Mouse (Mus musculus) midbrain, embryonic 11.5 days (tissue): Measurements from ENCODE around the gene Klc2. TPM values are rescaled to one million over a fixed set of nuclear protein-coding genes. Genes with fewer than 3 reads are reported as not detected.
"Not testable (repeated sequence)": the region's sequence is repeated elsewhere in the genome, so short reads cannot be mapped to it uniquely, and the experiment has no call there.

Experiments used
- ATAC-seq: fragments of 200-750 bp; cut with Nextera tagmentation; 2 replicates; pipeline ENCODE4 v1.8.0; 2017; ENCODE audit warnings: moderate TSS enrichment, moderate library complexity; ENCODE audit not compliant: low FRiP score
- DNase-seq: peaks from one replicate; pipeline ENCODE4 v3.0.0; 2015; ENCODE audit warnings: low spot score; ENCODE audit errors: missing footprints
- H3K27ac ChIP-seq: fragments of 300-500 bp; sonication (generic); 2 replicates; pipeline ENCODE4 v1.5.1; 2014; ENCODE audit warnings: low read depth, low read length
- H3K27me3 ChIP-seq: fragments of 300-500 bp; sonication (generic); 2 replicates; pipeline ENCODE4 v1.6.1; 2014; ENCODE audit warnings: mild to moderate bottlenecking, low read length, moderate library complexity, mixed read lengths; ENCODE audit not compliant: control insufficient read depth, insufficient read depth
- H3K36me3 ChIP-seq: fragments of 300-500 bp; sonication (generic); 2 replicates; pipeline ENCODE4 v1.6.1; 2014; ENCODE audit warnings: mild to moderate bottlenecking, low read length, moderate library complexity, mixed read lengths; ENCODE audit not compliant: control insufficient read depth, insufficient read depth
- H3K4me1 ChIP-seq: fragments of 300-500 bp; sonication (generic); 2 replicates; pipeline ENCODE4 v1.6.1; 2014; ENCODE audit warnings: low read length; ENCODE audit not compliant: control insufficient read depth, insufficient read depth
- H3K4me2 ChIP-seq: fragments of 300-500 bp; sonication (generic); 2 replicates; pipeline ENCODE4 v1.6.1; 2014; ENCODE audit warnings: mild to moderate bottlenecking, moderate library complexity
- H3K4me3 ChIP-seq: fragments of 300-500 bp; sonication (generic); 2 replicates; pipeline ENCODE4 v1.5.1; 2014; ENCODE audit warnings: low read depth, low read length
- H3K9ac ChIP-seq: fragments of 300-500 bp; sonication (generic); 2 replicates; pipeline ENCODE4 v1.6.1; 2014; ENCODE audit warnings: low read length
- H3K9me3 ChIP-seq: fragments of 300-500 bp; sonication (generic); 2 replicates; pipeline ENCODE4 v1.6.1; 2016; ENCODE audit warnings: low read length; ENCODE audit not compliant: control insufficient read depth
- WGBS: fragments of 180-500 bp; shearing (Covaris S2); extraction: QIAGEN DNeasy Blood & Tissue Kit; methylation state at CpG from one replicate; pipeline ENCODE4 v1.1.7; 2014; 5-methylcytosine and 5-hydroxymethylcytosine counted together
- polyA plus RNA-seq: library from polyadenylated mRNA; unstranded; fragments of >200 nt; fragmentation: Nextera tagmentation; extraction: Ambion mirVana; gene quantifications from 2 replicates; pipeline ENCODE4 v1.2.1, GENCODE M21; 2014

Klc2 gene
- polyA plus RNA-seq, 1 experiment from 2014 or later, result 25.0 TPM

DNA sequence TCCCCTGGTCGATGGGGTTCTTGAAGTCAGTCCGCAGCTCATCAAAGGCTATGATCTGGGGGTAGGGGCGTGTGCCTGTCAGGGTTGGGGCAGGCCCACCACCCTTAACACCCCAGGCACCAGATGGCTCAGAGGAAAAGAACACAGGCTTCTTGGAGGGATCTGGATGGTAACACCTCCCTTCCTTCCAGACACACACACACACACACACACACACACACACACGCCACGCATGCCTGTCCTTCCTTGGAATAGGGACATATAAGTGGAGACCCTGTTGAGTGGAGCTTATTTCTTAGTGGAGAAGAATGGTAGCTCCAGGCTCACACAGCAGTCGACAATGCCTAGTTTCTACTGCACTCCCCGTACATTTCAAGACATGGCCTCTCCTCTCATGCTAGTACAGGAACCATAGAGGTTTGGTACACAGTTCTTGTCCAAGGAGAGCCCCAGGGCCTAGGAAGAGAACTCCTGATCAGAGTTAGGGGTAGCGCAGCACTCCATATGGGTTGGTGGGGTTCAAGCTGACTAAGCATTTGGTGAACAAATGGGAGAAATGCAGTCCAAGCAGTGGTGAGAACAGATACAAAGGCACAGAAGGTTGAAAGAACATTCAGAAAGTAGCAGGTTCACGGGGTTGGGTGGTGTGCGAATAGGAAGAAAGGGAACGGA lies 23.5 kb downstream of the Klc2 start:
- no peaks in the 10 kb centered on the region for H3K9me3 ChIP-seq
- no peak for ATAC-seq
- no peak overlapping the region for H3K27ac ChIP-seq
- peak overlapping the region; percentile 99 for H3K4me2 ChIP-seq
- no peak overlapping the region for H3K9ac ChIP-seq
- H3K27me3 ChIP-seq, result no peaks in the 10 kb centered on the region
- H3K4me3 ChIP-seq, result peak overlapping the region; percentile 12; the same call in 1 of the 2 replicates
- WGBS, result 40% methylated on average over 11 of the region's 11 CpGs
- H3K36me3 ChIP-seq, result peaks cover 7% of the 10 kb centered on the region; the same call in 1 of the 2 replicates
- H3K4me1 ChIP-seq, result peaks cover 48% of the 10 kb centered on the region
- peak; percentile 90 for DNase-seq

DNA sequence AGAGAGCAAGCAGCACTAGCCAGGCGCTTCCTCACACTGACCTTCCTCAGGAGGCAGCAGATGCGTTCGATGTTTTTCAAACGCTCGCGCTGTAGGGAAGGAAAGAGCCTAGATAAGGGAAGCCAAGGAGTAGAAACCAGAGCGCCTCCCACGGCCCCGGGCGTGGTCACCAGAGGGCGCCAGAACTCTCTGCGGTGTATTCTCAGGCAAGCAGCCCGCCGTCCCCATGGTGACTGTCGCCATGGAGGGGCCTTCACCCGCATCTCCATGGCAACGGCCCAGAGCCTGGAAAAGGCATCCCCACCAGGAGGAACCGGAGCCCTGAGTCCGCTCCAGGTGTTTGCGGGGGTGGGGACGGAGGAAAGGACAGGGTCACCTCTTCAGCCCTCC lies 24.1 kb downstream of the Klc2 start:
- Histone ChIP-seq H3K27ac (no peak overlapping the region), H3K4me2 (peak overlapping the region; percentile 99), H3K9me3 (no peaks in the 10 kb centered on the region), H3K27me3 (no peaks in the 10 kb centered on the region), H3K4me3 (peak overlapping the region; percentile 1; the same call in 1 of the 2 replicates), H3K4me1 (peaks cover 51% of the 10 kb centered on the region), H3K9ac (no peak overlapping the region), H3K36me3 (peaks cover 5% of the 10 kb centered on the region; the same call in 1 of the 2 replicates)
- DNase-seq (peak; percentile 100), ATAC-seq (peak; percentile 74)
- WGBS, result under 1% methylated on average over 21 of the region's 21 CpGs

DNA sequence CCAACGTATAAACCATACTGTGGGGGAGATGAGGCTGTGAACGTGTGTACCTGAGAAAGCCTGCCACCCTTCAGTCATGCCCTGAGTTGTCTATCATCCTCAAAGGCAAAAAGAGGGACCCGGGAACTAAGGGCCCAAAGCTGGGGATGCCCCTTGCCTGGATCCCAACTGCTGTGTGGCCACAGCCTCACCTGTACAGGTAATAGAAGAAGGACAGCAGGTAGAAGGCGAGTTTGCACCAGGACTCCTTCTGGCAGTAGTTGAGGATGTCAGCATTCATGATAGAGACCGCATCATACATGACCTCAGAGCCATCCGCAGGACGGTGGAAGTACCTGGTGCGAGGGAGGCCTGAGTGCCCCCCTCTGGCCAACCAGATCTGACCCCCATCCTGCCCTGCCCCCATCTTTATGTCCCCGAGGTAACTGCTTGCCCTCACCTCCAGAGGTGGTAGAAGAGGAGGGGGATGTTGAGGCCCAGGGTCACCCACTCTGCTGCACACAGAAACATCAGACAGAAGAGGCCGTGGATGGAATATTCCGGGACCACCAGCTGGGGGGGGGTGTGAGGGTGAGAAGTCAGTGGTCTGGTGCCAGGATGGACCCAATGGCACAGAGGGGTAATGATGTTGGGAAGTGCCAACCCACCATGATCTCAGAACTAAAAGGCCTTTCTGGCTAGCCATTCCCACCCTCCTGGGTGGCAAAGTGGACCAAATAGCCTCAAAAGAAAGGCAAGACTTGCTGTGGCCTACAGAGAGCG lies 24.7 kb downstream of the Klc2 start:
- peak; percentile 1; the same call in 1 of the 2 replicates for ATAC-seq

DNA sequence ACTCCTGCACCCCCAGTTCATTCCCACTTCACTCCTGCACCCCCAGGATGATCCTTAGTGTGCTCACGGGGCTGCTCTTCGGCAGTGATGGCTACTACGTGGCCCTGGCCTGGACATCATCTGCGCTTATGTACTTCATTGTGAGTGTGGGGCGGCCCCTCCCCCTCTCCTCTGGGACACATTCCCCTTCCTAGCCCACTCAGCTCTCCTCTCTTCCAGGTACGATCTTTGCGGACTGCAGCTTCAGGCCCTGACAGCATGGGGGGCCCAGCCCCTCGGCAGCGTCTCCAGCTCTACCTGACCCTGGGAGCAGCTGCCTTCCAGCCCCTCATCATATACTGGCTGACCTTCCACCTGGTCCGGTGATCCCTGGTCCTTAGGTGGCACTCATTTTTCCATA lies 26.3 kb downstream of the Klc2 start:
- no peak overlapping the region for H3K4me2 ChIP-seq
- no peaks in the 10 kb centered on the region for H3K27me3 ChIP-seq
- DNase-seq, result no peak
- H3K9me3 ChIP-seq, result no peaks in the 10 kb centered on the region
- WGBS, result 89% methylated on average over 10 of the region's 10 CpGs
- no peak overlapping the region for H3K4me3 ChIP-seq
- H3K4me1 ChIP-seq, result peaks cover 43% of the 10 kb centered on the region
- H3K9ac ChIP-seq, result no peak overlapping the region
- no peak overlapping the region for H3K27ac ChIP-seq
- ATAC-seq, result no peak
- peaks cover 5% of the 10 kb centered on the region; the same call in 1 of the 2 replicates for H3K36me3 ChIP-seq

More for the DNA sequence above, 24.7 kb downstream of the Klc2 start:
- no peaks in the 10 kb centered on the region for H3K27me3 ChIP-seq
- peak; percentile 87 for DNase-seq
- peaks cover 5% of the 10 kb centered on the region; the same call in 1 of the 2 replicates for H3K36me3 ChIP-seq
- H3K4me1 ChIP-seq, result peaks cover 51% of the 10 kb centered on the region
- H3K9me3 ChIP-seq, result no peaks in the 10 kb centered on the region
- 73% methylated on average over 12 of the region's 12 CpGs for WGBS
- no peak overlapping the region for H3K4me2 ChIP-seq
- H3K9ac ChIP-seq, result no peak overlapping the region
- no peak overlapping the region for H3K27ac ChIP-seq
- no peak overlapping the region for H3K4me3 ChIP-seq

DNA sequence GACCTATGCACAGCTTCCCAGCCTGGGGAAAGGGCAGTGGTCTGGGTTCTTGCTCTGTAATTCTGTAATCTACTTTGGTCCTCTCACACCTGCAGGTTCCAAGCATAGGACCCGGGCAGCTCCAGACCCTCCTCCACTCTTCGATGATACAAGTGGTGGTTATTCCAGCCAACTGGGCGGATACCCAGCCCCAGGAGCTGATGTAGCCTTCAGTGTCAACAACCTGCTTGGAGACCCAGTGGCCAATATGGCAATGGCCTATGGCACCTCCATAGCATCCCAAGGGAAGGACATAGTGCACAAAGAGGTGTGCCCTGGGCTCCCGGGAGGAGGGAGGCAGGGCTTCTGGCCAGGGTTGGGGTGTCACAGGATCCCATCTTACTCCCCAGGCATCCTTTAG lies 29.0 kb downstream of the Klc2 start:
- peak overlapping the region; percentile 72; the same call in 1 of the 2 replicates for H3K9ac ChIP-seq
- peaks cover 5% of the 10 kb centered on the region; the same call in 1 of the 2 replicates for H3K36me3 ChIP-seq
- H3K27ac ChIP-seq, result no peak overlapping the region
- DNase-seq, result no peak
- WGBS, result 86% methylated on average over 4 of the region's 4 CpGs
- no peaks in the 10 kb centered on the region for H3K9me3 ChIP-seq
- H3K4me1 ChIP-seq, result peaks cover 26% of the 10 kb centered on the region
- H3K4me2 ChIP-seq, result peak overlapping the region; percentile 83
- no peak for ATAC-seq
- H3K4me3 ChIP-seq, result peak overlapping the region; percentile 86
- peaks cover 22% of the 10 kb centered on the region for H3K27me3 ChIP-seq

DNA sequence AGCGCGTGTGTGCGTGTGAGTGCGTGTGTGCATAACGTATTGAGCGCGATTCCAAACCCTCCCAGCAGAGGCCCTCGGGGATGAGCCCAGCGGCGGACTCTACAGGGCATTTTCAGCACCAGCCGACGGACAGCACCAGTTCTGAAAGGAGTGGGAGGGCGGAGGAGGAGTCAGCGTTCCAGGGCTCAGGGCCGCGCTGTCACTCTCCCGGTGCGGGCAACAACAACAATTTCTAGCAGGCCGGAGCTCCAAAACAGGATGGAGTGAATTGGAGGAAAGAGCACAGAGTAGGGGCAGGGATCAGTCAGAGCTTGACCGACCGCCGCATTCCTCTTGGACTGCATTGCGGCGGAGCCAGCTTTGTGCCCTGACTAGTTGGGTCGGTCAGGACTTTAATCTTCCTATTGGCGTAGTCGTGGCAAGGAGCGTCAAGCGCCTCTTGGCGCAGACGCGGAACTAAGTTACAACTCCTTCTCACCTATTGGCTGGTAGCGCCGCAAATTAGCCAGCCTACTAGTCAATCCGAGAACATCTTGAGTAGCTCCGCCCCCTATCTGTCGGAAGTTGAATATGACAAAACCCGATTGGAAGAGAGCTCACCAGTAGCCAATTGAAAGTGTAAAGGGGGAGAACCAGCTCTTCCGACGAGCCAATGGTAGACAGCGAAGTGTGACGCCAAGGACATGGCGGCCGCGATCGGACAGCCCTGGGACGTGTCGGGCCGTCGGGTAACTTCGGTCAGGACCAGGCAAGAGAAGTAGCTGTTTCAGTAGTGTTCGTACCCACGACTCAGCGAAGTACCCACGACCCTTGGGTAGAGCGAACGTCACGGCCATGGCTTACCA lies 30.3 kb downstream of the Klc2 start, which contains the start of gene Yif1a:
Gene Yif1a (plus strand): TSS at position 655 of the 845 bp plus-strand sequence.
- peak within 1 kb of the TSS; percentile 71 for H3K27ac ChIP-seq
- peak within 1 kb of the TSS; percentile 86 for H3K4me3 ChIP-seq
- H3K27me3 ChIP-seq, result peaks cover 33% of the 10 kb centered on the region
- WGBS, result under 1% methylated on average over 58 of the region's 58 CpGs
- peaks cover 2% of the 10 kb centered on the region; the same call in 1 of the 2 replicates for H3K36me3 ChIP-seq
- H3K4me1 ChIP-seq, result peaks cover 22% of the 10 kb centered on the region
- DNase-seq (peak; percentile 100), ATAC-seq (peak; percentile 91)
- peak within 1 kb of the TSS; percentile 72 for H3K9ac ChIP-seq
- no peaks in the 10 kb centered on the region for H3K9me3 ChIP-seq
- H3K4me2 ChIP-seq, result peak within 1 kb of the TSS; percentile 83

DNA sequence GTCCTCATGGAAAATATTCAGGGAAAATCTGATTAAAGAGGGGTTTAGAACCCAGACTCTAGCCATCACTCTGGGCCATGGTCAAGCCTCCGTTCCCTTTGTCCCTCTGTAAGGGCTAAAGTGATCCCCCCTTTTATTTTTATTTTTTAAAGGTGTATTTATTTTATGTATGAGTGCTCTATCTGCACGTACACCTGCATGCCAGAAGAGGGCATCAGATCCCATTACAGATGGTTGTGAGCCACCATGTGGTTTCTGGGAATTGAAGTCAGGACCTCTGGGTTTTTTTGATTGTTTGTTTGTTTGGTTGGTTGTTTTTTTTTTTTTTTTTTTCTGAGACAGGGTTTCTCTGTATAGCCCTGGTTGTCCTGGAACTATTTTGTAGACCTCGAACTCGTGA lies 31.8 kb downstream of the Klc2 start:
- H3K36me3 ChIP-seq, DNase-seq, H3K27ac ChIP-seq, ATAC-seq, H3K4me3 ChIP-seq, H3K9me3 ChIP-seq, H3K9ac ChIP-seq, H3K4me2 ChIP-seq: not testable (repeated sequence)
- peaks cover 22% of the 10 kb centered on the region for H3K4me1 ChIP-seq
- WGBS, result 59% methylated on average over 4 of the region's 4 CpGs
- H3K27me3 ChIP-seq, result peaks cover 48% of the 10 kb centered on the region

DNA sequence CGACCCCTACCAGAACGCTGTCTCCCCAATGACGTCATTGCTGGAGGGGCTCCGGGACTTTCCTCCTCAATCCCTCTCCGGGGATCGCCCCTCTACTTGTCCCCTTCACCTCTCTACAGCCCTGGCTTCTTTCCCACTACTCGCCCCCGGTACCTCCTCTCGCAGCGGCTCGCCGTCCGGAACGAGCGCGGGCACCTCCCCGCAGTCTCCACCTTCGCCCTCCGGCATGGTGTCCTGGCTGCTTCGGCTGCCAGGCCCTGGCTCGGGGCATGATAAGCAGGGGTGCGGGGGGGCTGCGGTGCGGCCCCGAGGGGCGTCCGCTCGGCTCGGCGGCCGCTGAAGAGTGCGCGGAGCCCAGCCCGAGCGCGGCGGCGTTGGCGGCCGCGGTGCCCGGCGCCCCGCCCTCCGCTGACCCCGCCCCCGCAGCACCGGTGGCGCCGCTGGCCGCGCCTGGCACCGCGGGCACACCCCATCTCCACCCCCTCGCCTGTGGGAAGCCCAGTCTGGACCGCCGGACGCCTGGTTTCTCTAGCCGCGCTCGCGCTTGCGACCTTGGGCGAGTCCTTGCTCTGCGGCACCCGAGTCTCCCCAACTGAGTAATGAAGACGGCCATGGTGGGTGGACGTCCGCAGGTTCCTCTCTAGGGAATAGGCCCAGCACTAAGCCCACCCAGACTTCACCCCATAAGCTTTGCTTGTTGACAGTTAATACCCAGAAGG lies 33.1 kb downstream of the Klc2 start, which contains the start of gene Tmem151a:
Gene Tmem151a (minus strand): TSS at position 387 of the 719 bp plus-strand sequence.
- DNase-seq, result no peak
- H3K4me2 ChIP-seq, result peak within 1 kb of the TSS; percentile 55
- no peak for ATAC-seq
- WGBS, result 2% methylated on average over 60 of the region's 69 CpGs
- peaks cover 55% of the 10 kb centered on the region for H3K27me3 ChIP-seq
- no peaks in the 10 kb centered on the region; the same call in 1 of the 2 replicates for H3K36me3 ChIP-seq
- H3K4me3 ChIP-seq, result peak within 1 kb of the TSS; percentile 35
- no peaks in the 10 kb centered on the region for H3K9me3 ChIP-seq
- H3K4me1 ChIP-seq, result peaks cover 22% of the 10 kb centered on the region
- no peak within 1 kb of the TSS for H3K27ac ChIP-seq
- H3K9ac ChIP-seq, result peak within 1 kb of the TSS; percentile 36
